Mouse (Mus musculus): ENCODE results near the gene 2310007B03Rik. TPM values are rescaled to one million over a fixed set of nuclear protein-coding genes. Genes with fewer than 3 reads are reported as not detected.

Gene 2310007B03Rik
- polyA plus RNA-seq, 1 experiment from 2014 or later = 1.4 TPM

DNA sequence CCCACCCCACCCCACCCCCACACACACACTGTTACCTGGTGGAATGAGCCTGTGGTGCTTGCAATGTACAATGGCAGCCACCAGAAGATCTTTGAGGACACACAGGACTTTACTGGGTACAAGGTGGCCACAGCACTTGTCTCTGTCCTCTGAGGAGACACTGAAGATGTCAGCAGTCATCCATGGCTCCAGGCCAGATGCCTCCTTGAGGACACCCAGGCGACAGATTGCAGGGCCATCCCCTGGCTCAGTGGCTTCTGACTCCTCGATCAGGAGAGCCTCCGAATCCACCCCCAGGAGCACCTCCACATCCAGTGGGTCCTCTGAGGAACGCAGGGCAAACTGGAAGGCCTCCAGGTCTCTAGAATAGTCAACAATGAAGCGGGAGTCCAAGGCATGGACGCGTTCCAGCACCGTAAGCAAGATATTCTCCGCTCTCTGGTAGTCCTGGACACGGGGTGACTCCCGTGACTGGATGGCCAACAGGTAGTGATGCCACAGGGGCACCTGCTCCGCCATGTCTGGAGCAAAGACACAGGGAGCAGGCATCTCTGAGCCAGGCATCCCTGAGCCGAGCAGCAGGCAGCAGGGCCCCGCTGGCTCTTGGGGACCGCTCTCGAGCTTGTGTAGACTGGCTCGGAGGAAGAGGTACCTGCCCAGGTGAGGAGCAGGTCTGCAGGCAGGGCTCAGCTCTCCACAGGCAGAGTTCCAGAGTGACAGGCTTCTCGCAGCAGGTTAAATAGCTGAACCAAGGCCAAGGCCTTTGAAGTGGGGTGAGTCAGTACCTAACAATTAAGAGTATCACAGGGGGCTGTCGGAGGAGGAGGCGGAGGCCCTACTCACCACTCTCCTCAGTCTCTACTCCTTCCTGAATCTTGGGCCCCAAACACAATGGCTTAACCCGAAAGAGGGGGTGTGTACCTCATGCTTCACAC, 915 bp downstream of the 2310007B03Rik start:
- H3K4me1 ChIP-seq = peaks cover 12% of the 10 kb centered on the region
- no peak overlapping the region for H3K4me3 ChIP-seq
- H3K9ac ChIP-seq = no peak overlapping the region
- 80% methylated on average over 21 of the region's 21 CpGs for WGBS
- no peak for ATAC-seq (ENCODE audit: insufficient number of reproducible peaks, insufficient read depth, low FRiP score, low TSS enrichment, low read depth)
- no peak overlapping the region for H3K4me2 ChIP-seq
- no peak overlapping the region for H3K27ac ChIP-seq
- H3K9me3 ChIP-seq = no peaks in the 10 kb centered on the region
- no peaks in the 10 kb centered on the region for H3K27me3 ChIP-seq
- H3K36me3 ChIP-seq = no peaks in the 10 kb centered on the region

DNA sequence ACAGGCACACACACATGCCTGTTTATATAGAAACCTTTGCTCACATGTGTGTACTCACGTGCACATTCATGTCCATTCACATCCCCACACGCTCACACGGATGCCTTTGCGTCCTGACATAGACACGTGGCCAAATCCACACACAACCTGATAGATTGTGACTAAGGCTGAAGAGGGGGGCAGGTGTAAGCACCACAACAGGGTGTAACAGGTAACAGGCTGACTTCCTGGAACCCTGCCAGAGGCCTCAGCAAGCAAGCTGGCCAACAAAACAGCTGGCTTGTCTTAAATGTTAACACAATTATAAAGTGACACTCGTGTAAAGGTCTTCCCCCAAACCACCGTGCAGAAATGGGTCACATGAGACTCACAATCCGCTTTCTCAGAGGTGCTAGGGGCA, 1.8 kb downstream of the 2310007B03Rik start:
- no peak for ATAC-seq (ENCODE audit: insufficient number of reproducible peaks, insufficient read depth, low FRiP score, low TSS enrichment, low read depth)
- Histone ChIP-seq H3K9ac (no peak overlapping the region), H3K27ac (no peak overlapping the region), H3K4me2 (no peak overlapping the region), H3K9me3 (no peaks in the 10 kb centered on the region), H3K36me3 (no peaks in the 10 kb centered on the region), H3K4me3 (no peak overlapping the region), H3K4me1 (peaks cover 12% of the 10 kb centered on the region), H3K27me3 (no peaks in the 10 kb centered on the region)
- 60% methylated on average over 8 of the region's 8 CpGs for WGBS

DNA sequence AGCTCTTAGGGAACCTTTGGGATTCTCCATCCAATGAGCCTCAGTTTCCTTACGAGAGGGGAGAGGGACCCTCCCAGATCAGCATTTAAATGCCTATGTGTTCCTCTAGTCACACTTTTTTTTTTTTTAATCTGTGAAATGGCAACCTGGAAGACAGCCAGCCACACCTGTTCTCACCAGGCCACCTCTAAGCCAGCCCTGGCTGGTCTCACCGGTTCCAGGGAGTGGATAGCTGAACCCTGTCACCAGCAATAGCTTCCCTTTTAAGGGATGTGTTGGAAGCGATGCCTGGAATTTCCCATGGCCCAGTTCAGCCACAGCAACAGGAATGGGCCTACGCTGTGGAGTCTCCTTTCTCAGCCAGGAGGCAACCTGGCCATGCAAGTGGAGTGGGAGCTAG, 3.2 kb downstream of the 2310007B03Rik start:
- no peak overlapping the region for H3K27ac ChIP-seq
- H3K27me3 ChIP-seq = no peaks in the 10 kb centered on the region
- no peak overlapping the region for H3K4me3 ChIP-seq
- 72% methylated on average over 4 of the region's 4 CpGs for WGBS
- no peaks in the 10 kb centered on the region for H3K36me3 ChIP-seq
- no peak overlapping the region for H3K4me2 ChIP-seq
- peaks cover 12% of the 10 kb centered on the region for H3K4me1 ChIP-seq
- H3K9ac ChIP-seq = no peak overlapping the region
- no peak for ATAC-seq (ENCODE audit: insufficient number of reproducible peaks, insufficient read depth, low FRiP score, low TSS enrichment, low read depth)
- no peaks in the 10 kb centered on the region for H3K9me3 ChIP-seq

DNA sequence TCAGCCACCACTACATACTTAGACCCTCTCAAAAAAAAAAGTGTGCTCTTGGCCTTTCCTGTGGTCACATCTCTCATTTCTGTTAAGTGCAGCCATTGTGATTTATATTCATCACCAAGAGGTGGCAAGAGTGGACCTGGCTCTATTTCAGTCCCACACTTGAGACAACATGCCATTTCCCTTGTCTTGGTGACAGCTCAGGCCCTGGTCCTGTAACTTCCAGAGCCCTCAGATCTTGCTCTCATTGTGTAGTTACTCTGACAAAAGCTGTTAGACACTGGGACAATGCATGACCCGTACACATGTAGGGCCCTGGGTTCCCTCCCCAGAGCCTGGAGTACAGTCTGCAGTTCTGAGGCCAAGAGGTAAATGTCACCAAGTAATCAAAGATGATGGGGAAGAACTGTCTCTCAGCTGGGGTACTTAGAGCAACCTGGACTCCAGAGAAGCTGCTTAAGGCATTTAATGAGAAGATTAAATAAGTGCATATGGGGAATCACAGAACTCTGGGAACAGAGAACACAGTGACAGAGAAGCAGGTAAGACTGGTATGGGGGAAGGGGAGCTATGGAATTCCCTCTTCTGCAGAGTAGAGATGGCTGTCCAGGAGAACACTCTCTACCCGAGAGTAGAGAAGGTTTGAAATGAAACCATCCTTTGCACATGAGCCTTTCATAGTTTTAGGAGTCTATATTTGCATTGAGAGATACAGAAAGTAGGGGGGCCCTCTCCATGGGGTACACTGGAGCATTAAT, 9.7 kb downstream of the 2310007B03Rik start:
- Histone ChIP-seq H3K4me1 (no peaks in the 10 kb centered on the region), H3K9me3 (no peaks in the 10 kb centered on the region), H3K4me3 (no peak overlapping the region), H3K27ac (no peak overlapping the region), H3K4me2 (no peak overlapping the region), H3K9ac (no peak overlapping the region), H3K27me3 (no peaks in the 10 kb centered on the region; the same call in 1 of the 2 replicates), H3K36me3 (no peaks in the 10 kb centered on the region)
- 65% methylated on average over 2 of the region's 2 CpGs for WGBS
- ATAC-seq (ENCODE audit: insufficient number of reproducible peaks, insufficient read depth, low FRiP score, low TSS enrichment, low read depth) = no peak

DNA sequence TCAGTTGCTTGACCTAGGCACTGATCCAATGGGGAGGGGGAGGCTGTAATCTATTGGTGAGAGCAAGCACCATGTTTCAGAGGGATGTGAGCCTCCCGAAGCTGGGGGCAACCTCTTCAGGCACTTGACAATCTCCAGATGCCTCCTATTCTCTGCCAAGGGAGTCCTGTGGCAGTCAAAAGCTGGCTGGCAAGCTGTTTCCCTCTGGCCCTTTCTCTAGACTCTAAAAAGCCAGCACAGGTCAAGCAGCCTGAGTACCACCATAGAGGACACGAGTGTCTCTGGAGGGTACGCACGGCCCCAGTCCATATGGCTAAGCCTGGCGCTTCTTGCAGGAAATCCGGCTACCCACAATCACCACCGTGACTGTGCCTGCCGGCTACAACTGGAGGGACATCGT, 16.6 kb downstream of the 2310007B03Rik start:
- H3K27ac ChIP-seq = no peak overlapping the region
- H3K27me3 ChIP-seq = no peaks in the 10 kb centered on the region; the same call in 1 of the 2 replicates
- H3K9me3 ChIP-seq = no peaks in the 10 kb centered on the region
- no peaks in the 10 kb centered on the region for H3K36me3 ChIP-seq
- no peak overlapping the region for H3K9ac ChIP-seq
- no peak for ATAC-seq (ENCODE audit: insufficient number of reproducible peaks, insufficient read depth, low FRiP score, low TSS enrichment, low read depth)
- H3K4me3 ChIP-seq = no peak overlapping the region
- WGBS = 76% methylated on average over 9 of the region's 9 CpGs
- H3K4me2 ChIP-seq = no peak overlapping the region
- H3K4me1 ChIP-seq = no peaks in the 10 kb centered on the region

DNA sequence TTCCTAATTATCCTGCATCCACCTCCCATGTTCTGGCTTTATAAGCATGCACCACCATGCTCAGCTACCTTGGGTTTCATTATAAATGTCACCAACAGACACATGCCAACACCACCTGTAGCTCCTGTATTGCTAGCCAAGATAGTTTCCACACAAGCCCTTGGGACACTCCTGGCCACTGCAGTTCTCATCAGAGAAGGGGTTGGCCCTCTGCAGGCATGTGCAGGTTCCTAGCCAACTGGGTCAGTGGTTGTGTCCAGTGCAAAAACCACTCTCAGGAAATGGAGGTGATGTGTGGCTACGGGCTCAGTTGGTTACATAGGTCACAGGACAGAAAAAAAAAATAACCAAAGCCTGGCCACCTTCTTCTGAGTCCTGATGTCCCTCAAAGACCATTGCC, 17.9 kb downstream of the 2310007B03Rik start:
- Histone ChIP-seq H3K4me3 (no peak overlapping the region), H3K9me3 (no peaks in the 10 kb centered on the region), H3K4me1 (no peaks in the 10 kb centered on the region), H3K36me3 (no peaks in the 10 kb centered on the region), H3K27me3 (no peaks in the 10 kb centered on the region; the same call in 1 of the 2 replicates), H3K9ac (no peak overlapping the region), H3K4me2 (no peak overlapping the region), H3K27ac (no peak overlapping the region)
- no peak for ATAC-seq (ENCODE audit: insufficient number of reproducible peaks, insufficient read depth, low FRiP score, low TSS enrichment, low read depth)
- WGBS = 81% methylated on average over 1 of the region's 1 CpGs

DNA sequence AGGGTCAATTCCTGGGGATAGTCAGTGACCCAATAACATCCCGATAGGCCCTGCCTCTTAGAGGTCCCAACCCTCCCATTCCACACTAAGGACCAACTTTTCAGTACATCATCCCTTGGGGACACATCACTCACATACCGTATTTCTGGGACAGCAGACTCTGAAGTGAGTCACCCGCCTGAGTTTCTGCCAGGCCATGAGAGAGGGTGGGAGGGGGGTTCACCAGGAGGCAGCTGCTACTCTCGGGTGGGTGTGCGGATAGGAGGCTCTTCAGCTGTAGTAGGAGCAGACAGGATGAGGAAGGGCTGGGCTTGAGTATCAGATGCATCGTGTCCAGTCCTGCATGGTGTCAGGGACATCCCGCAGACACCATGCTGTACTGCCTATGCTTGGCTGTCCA, 21.0 kb downstream of the 2310007B03Rik start:
- H3K36me3 ChIP-seq = no peaks in the 10 kb centered on the region
- no peak for ATAC-seq (ENCODE audit: insufficient number of reproducible peaks, insufficient read depth, low FRiP score, low TSS enrichment, low read depth)

DNA sequence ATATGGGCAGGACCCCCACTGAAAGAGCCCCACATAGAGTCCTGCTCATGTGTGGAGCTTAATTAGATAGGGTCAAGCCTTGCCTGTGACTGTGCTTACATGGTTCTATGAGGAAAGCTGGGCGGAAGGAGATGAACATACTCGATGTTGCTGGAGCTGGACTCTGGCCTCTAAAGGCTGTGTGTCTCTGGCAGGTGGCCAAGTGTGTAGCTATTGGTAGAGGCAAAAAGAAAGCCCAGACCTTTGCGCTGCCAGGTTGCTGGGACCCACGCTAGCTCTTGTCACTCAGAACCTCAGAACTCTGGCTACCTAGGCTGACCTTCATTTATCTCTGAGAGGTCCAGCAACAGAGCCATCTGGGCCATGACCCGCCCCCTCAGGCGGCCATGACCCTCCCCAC, 22.2 kb downstream of the 2310007B03Rik start:
- H3K9ac ChIP-seq = no peak overlapping the region
- no peaks in the 10 kb centered on the region for H3K36me3 ChIP-seq
- H3K9me3 ChIP-seq = no peaks in the 10 kb centered on the region
- no peaks in the 10 kb centered on the region for H3K4me1 ChIP-seq
- no peak overlapping the region for H3K27ac ChIP-seq
- H3K4me2 ChIP-seq = no peak overlapping the region
- H3K27me3 ChIP-seq = no peaks in the 10 kb centered on the region
- no peak for ATAC-seq (ENCODE audit: insufficient number of reproducible peaks, insufficient read depth, low FRiP score, low TSS enrichment, low read depth)
- WGBS = 73% methylated on average over 6 of the region's 6 CpGs
- no peak overlapping the region for H3K4me3 ChIP-seq

More for the DNA sequence above, 21.0 kb downstream of the 2310007B03Rik start:
- H3K9ac ChIP-seq = no peak overlapping the region
- H3K27me3 ChIP-seq = no peaks in the 10 kb centered on the region
- H3K27ac ChIP-seq = no peak overlapping the region
- no peak overlapping the region for H3K4me2 ChIP-seq
- 82% methylated on average over 7 of the region's 7 CpGs for WGBS
- H3K4me1 ChIP-seq = no peaks in the 10 kb centered on the region
- no peak overlapping the region for H3K4me3 ChIP-seq
- H3K9me3 ChIP-seq = no peaks in the 10 kb centered on the region

DNA sequence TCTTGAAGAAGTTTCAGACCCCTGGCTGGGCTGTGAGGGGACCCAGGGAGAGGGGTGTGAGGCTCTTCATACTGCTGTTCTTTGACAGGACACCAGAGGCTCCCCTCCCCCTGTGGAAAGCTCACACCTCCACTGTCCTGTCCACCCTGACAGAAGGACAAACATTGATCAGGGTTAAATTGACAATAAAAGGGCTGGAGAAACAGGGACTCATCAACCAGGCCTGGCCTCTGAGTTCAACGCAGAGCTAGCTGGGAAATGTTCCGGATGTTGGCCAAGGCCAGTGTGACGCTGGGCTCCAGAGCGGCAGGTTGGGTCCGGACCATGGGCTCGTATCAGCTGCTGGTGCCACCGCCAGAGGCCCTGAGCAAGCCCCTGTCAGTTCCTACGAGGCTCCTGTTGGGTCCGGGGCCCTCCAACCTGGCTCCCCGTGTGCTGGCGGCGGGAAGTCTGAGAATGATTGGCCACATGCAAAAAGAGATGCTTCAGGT, 25.7 kb downstream of the 2310007B03Rik start, which contains the start of gene Agxt:
TSS of gene Agxt (plus strand) at position 205 of the 491 bp plus-strand sequence.
- no peak for ATAC-seq (ENCODE audit: insufficient number of reproducible peaks, insufficient read depth, low FRiP score, low TSS enrichment, low read depth)
- H3K27me3 ChIP-seq = no peaks in the 10 kb centered on the region
- no peaks in the 10 kb centered on the region for H3K4me1 ChIP-seq
- H3K27ac ChIP-seq = no peak within 1 kb of the TSS
- WGBS = 83% methylated on average over 12 of the region's 12 CpGs
- no peak within 1 kb of the TSS for H3K4me3 ChIP-seq
- H3K36me3 ChIP-seq = no peaks in the 10 kb centered on the region
- no peak within 1 kb of the TSS for H3K4me2 ChIP-seq
- H3K9me3 ChIP-seq = no peaks in the 10 kb centered on the region
- no peak within 1 kb of the TSS for H3K9ac ChIP-seq

DNA sequence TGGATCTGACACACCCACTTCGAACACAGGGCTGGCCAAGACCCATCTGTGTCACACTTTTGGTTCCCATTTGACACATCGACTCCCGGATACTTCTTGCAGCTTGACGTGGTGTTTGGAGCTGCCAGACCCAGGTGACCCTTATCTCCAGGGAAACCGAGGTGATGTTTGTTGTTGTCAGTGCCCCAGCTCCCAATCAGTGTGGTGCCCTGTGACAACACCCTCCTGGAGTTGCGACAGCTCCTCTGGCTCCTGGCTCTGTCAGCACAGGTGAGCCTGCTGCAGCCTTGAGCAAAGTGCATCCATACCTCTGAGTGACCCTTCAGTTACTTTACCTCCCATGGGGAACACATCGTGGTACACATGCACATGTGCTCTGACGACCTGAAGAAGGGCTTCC, 28.1 kb downstream of the 2310007B03Rik start:
- 66% methylated on average over 8 of the region's 8 CpGs for WGBS
- no peak for ATAC-seq (ENCODE audit: insufficient number of reproducible peaks, insufficient read depth, low FRiP score, low TSS enrichment, low read depth)
- H3K4me1 ChIP-seq = peaks cover 11% of the 10 kb centered on the region
- no peak overlapping the region for H3K4me3 ChIP-seq
- H3K4me2 ChIP-seq = no peak overlapping the region
- H3K9me3 ChIP-seq = no peaks in the 10 kb centered on the region
- H3K27ac ChIP-seq = no peak overlapping the region
- H3K9ac ChIP-seq = no peak overlapping the region
- no peaks in the 10 kb centered on the region for H3K27me3 ChIP-seq
- no peaks in the 10 kb centered on the region for H3K36me3 ChIP-seq

DNA sequence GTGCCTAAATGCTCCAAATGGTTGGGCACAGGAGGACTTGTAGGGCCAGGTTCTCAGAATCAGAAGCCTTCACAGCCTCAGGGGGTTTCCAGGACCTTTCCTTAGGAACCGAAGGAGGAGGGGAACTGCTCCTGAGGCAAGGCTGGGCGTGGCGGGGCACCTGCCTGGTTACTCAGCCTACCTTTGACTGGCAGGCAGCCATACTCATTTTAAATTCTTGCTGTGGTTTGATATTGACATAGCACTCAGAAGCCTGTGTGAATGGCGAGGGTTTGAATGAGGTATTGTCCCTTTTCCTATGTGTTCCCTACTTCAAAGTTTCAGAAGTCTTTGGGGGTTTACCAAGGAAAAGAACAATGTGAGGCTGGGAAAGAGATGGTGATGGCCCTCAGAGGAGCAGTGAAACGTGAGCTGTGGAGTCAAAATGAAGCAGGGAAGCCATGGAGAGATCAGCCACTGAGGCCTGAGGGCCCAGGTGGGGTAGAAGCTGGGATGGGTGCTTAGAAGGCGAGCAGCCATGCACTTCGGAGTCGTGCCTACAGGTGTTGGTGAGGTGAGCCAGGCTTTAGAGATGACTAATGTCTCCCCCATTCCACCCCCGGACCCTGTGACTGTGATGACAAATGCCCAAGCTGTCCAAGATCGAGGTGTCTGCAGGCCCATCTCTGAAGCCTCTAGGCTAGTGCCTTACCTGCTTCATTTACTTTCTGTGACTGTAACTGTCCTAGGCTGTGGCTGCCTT, 30.3 kb downstream of the 2310007B03Rik start:
- H3K27me3 ChIP-seq = no peaks in the 10 kb centered on the region
- H3K9ac ChIP-seq = no peak overlapping the region
- no peak overlapping the region for H3K4me3 ChIP-seq
- H3K4me1 ChIP-seq = peaks cover 11% of the 10 kb centered on the region
- no peaks in the 10 kb centered on the region for H3K9me3 ChIP-seq
- H3K27ac ChIP-seq = no peak overlapping the region
- no peak overlapping the region for H3K4me2 ChIP-seq
- no peaks in the 10 kb centered on the region for H3K36me3 ChIP-seq
- ATAC-seq (ENCODE audit: insufficient number of reproducible peaks, insufficient read depth, low FRiP score, low TSS enrichment, low read depth) = no peak
- WGBS = 62% methylated on average over 10 of the region's 10 CpGs

All from embryonic facial prominence, embryonic 13.5 days (tissue).